Mouse (Mus musculus) inflammation-experienced regulatory T-cells (primary cell): ENCODE data around the gene Scamp2. TPM values are rescaled to one million over a fixed set of nuclear protein-coding genes. Genes with fewer than 3 reads are reported as not detected.

Experiments used
- polyA plus RNA-seq, 2 experiments: library from polyadenylated mRNA; unstranded; fragments of 100-300 nt; shearing (Covaris generic); gene quantifications; one replicate each; pipeline ENCODE4 v1.2.1; 2017

The Scamp2 gene
- 100 to 1,000 TPM in 1 of 2 experiments, 10 to 100 TPM in 1; 91.1 to 103 TPM for polyA plus RNA-seq

DNA sequence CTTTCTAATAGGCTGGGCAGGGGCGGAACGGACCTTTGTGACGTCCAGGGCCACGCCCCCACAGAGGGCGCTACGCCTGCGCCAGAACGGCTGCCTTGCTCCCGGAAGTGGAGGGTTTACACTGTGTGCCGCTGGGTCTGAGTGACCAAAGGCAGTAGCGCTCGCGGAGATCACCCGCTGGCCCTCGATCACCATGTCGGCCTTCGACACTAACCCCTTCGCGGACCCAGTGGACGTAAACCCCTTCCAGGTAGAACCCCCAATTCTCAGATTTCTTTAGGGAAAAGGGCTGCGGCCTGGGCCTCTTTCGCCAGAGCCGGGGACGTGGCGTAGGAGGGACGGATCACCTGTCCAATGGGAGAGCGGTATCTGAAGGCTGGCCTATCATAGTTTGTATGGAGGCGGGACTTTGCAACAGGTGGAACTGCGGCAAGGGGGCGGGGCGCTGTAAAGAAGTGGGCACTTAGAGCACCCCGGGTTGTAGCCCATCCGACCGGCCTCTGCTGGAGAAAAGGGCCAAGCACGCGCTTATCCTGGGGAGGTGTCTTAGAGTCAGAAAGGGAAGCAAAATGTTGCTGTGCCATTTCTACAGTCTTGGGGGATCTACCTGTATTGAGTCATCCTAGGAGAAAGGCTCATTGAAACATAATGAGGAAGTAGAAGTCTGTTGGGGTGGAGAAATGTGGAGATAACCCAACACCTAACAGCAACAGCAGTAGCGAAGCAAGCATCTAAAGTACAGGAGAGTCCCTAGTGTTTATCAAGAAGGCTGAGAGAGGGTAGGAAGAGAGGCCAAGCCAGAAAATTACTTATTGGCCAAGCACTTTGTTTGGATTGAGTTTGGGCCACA lies at the start of gene Scamp2:
Gene Scamp2, plus strand, starts transcription at position 83 of the 850 bp plus-strand sequence.

DNA sequence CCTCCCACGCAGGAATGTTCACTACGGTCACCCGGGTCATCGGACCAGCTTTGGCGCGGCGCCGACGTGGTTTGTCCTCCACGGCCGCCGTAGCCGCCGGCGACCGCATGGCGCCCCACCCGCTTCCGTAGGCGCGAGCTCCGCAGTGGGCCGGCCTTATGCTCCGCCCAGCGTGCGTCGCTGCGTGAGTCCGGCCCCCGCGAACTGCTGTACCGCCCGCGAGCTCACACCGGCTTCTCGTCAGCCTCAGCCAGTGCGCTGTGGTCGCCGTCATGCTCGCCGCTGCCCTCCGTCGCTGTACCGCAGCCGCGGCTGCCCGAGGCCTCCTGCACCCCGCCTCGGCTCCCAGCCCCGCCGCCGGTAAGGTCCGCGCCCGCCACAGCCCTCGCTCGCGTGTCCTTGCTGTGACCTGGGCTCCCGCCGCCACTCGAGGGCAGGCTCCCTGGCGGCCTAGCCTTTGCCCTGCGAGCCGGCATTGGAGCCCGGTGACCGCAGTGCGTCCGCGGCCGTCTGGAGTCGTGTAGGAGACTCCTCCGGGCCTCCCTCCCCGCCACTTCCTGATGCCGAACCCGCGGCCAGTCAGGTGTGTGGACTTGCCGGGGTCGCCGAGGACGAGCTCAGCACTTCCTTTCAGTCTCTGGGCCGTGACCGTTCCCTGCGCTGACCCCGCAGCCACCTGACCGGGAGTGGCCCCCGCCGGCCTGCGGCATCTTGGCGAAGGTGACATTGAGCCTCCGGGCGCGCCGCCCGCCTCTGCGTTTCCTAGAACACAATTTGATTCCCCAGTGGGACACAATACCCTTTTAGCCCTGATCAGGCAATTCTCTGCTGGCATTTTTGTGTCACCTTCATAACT lies 39.5 kb upstream of the Scamp2 start, which contains the start of gene Cox5a:
Gene Cox5a, plus strand, starts transcription at position 219 of the 856 bp plus-strand sequence.

DNA sequence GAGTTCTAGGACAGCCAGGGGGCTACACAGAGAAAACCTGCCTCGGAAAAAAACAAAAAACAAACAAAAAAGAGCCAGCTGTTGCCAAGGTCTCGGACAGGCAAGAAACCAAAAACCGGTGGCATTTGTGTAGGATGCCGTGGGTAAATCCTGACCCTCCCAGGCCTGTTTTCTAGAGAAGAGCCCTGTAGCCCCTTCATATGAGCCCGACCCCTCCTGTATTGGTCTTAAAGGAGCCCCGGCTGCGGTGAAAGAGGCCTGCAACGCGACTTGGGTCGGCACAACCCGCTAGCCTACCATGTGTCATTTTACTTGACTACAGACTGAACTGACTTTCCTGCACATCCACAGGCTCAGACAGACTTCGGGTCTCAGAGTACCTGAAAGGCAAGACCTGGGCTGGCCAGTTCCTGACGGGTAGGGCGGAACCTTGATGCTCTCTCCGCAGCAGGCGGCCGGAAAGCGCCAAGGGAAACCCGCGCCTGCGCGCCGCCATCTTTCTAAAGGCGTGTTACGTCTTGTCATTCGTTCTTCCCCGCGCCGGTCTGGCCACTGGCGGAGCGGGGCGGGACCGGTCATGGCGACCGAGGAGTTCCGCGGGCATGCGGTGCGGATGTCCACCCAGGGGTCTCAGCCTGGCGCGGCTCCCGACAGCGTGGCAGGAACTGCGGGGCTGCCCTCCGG lies 23.6 kb upstream of the Scamp2 start, which contains the start of gene Fam219b:
Gene Fam219b, plus strand, starts transcription at position 485 of the 684 bp plus-strand sequence.

DNA sequence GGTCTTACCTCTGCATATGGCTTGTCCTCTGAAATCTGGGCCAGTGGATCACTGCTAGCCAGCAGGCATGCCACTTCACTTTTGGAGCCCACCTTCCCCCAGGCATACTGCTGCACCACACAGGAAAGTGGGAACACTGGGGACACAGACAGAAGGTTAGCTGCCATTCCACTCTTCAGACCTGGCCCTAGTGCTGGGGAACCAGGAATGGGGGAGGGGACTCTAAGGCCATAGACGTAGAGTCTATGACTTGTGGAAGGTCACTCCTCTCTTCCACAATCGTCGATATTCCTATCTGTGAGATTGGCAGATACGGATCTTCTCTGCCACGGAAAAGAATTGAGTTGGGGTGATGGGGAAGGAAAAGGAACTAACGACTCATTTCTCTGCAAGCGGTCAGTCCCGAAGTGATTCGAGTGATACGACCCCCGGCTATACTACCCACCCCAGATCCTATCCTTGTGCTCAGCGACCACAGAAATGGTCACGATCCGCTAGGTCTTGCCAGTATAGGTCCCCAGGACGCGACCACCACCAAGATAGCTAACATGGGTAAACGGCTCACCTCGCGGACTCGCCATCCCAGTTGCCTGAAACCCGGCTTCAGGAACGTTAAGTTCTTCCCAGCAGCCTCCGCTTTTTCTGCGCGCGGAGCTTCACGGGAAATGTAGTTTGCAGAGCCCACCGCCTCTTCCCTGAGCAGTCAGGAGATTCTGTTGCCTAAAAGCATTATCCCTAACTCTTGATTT lies 8.4 kb upstream of the Scamp2 start, which contains the start of gene Mpi:
Gene Mpi, minus strand, starts transcription at position 625 of the 749 bp plus-strand sequence.

DNA sequence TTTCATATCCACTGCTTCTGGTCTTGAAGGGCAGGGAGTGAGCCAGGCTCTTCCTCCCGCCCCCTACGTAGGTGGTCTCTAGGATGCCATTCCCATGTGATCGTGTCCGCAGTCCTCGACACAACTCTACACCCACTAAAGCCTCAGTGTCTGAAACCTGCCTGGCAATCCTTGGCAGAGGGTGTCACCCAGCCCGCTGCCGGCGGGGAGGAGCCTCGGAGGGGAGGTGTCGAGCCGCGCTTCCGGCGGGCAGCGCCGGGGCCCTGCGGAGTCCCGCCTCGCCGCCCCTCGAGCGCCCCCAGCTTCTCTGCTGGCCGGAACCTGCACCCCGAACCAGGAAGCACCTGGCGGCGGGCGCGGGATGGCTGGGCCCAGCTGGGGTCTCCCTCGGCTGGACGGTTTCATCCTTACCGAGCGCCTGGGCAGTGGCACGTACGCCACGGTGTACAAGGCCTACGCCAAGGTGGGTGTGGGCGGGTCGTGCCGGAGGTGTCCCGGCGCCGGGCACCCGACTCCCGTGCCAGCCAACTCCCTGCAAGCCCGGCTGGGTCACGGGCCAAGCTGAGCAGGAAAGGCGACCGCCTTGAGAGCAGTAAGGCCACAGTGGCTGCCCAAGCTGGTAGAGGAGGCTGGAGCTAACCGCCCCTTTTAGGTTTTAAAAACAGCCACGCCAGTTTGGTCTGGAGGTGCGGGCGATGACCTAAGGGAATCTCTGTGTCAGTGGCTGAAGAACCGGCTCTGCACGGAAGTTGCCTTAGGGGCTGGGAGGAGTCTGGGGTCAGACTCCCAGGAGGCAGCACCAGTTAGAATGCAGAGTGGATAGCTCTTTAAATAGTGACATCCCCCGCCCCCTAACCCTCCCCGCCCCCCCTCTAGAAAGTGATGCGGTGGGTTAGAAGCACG lies 28.7 kb downstream of the Scamp2 start, which contains the start of gene Ulk3:
Gene Ulk3, plus strand, starts transcription at position 229 of the 903 bp plus-strand sequence.

DNA sequence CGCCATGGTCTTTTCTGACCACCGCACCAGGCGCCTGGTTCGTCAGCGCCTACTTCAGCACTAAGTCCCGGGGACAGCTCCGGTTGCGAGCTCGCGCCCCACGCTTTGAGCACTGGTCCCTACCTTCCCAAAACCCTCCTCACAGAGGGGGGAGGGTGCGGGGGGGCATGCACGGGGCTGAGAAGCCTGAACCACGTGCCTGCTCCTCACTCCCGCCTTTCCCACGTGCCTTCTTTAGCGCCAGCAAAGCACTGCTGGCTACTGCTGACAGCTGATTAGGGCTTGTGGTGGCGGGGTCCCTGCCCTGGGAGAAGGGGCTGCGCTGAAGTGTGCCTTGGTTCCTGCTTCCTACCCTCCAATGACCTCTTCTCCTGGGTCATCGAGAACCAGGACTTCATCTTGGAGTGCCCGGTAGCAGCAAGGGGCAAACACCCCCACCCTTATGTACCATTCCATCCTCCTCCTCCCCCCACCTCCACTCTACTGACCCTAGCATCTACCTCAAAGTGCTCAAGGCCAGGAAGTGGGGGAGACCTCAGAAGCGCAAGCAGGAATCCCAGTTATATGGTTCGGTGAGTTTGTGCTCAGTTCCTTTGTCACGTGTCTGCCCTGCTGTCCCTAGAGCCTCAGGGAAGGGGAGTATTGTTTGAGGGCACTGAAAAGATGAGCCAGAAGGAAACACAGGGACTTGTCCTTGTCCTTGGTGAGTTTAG lies 45.6 kb downstream of the Scamp2 start, which contains the start of gene Cplx3:
Gene Cplx3, minus strand, starts transcription at position 143 of the 713 bp plus-strand sequence.

DNA sequence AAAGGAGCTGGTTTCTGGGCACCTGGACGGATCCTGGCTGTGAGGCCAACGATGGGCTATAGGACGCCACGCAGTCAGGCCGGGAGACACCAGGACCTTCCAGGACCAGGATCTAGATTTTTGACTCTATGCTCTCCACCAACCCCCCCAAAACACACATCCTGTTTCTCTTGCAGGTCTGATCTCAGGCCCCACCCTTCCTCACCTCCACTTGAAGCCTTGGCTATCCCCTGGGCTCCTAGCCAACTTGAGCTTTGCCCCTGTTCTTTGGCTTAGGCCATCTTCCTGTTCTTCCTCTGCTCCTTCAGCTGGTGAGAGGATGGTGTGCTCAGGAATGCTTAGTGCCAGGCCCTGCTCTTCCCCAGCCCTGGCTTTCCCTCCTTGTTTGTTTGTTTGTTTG lies 59.9 kb downstream of the Scamp2 start, which contains the start of gene Lman1l:
Gene Lman1l, minus strand, starts transcription at position 101 of the 400 bp plus-strand sequence.

Other genes starting within 250 kb of the Scamp2 start
- 100 to 1,000 TPM; 114 to 157 TPM for gene Ppcdc, start 120.8 kb upstream of the Scamp2 start, polyA plus RNA-seq
- 1 to 10 TPM in 1 of 2 experiments, under 1 TPM in 1; 0.40 to 2.3 TPM for gene Scamp5, start 92.9 kb upstream of the Scamp2 start, polyA plus RNA-seq
- gene Rpp25, start 56.9 kb upstream of the Scamp2 start, polyA plus RNA-seq, result 1 to 10 TPM in 1 of 2 experiments, under 1 TPM in 1; 0.51 to 3.2 TPM
- 100 to 1,000 TPM; 260 to 294 TPM for gene Cox5a, start 39.7 kb upstream of the Scamp2 start, polyA plus RNA-seq
- 10 to 100 TPM; 22.1 to 26.9 TPM for gene Fam219b, start 23.4 kb upstream of the Scamp2 start, polyA plus RNA-seq
- 10 to 100 TPM; 17.6 to 21.5 TPM for gene Mpi, start 8.2 kb upstream of the Scamp2 start, polyA plus RNA-seq
- gene Ulk3, start 28.5 kb downstream of the Scamp2 start, polyA plus RNA-seq, result 100 to 1,000 TPM in 1 of 2 experiments, 10 to 100 TPM in 1; 82.7 to 102 TPM
- gene Cplx3, start 45.3 kb downstream of the Scamp2 start, polyA plus RNA-seq, result not detected
- not detected for gene Lman1l, start 59.8 kb downstream of the Scamp2 start, polyA plus RNA-seq
- gene Csk, start 92.7 kb downstream of the Scamp2 start, polyA plus RNA-seq, result 100 to 1,000 TPM; 182 to 188 TPM
- gene Cyp1a2, start 122.8 kb downstream of the Scamp2 start, polyA plus RNA-seq, result not detected
- gene Cyp1a1, start 127.0 kb downstream of the Scamp2 start, polyA plus RNA-seq, result not detected
- 10 to 100 TPM; 35.0 to 39.6 TPM for gene Edc3, start 147.6 kb downstream of the Scamp2 start, polyA plus RNA-seq
- 100 to 1,000 TPM; 117 to 167 TPM for gene Clk3, start 204.9 kb downstream of the Scamp2 start, polyA plus RNA-seq